Mouse (Mus musculus): ENCODE measurements around the gene Akt1s1. TPM values are rescaled to one million over a fixed set of nuclear protein-coding genes. Genes with fewer than 3 reads are reported as not detected.

Gene Akt1s1
- polyA plus RNA-seq, 1 experiment from 2014 or later = 116 TPM

- under 1% methylated on average over 57 of the region's 57 CpGs for WGBS
These were observed 32.2 kb upstream of the Akt1s1 start, which contains the start of gene Atf5 for GRCm38 (mm10) chr7:44816470-44817021. Gene Atf5 (minus strand): TSS chr7:44816658.

GRCm38 (mm10) chr7:44817441-44817840 lies 31.4 kb upstream of the Akt1s1 start:
- Histone ChIP-seq H3K4me2 (replicated peaks) (peak overlapping the region; percentile 64), H3K4me1 (replicated peaks) (peaks cover 40% of the 10 kb centered on the region), H3K4me3 (replicated peaks) (peak overlapping the region; percentile 71), H3K9me3 (no peaks in the 10 kb centered on the region), H3K27ac (peak overlapping the region; percentile 96), H3K9ac (peak overlapping the region; percentile 86), H3K27me3 (replicated peaks) (no peaks in the 10 kb centered on the region), H3K36me3 (no peaks in the 10 kb centered on the region)
- no peak for ATAC-seq
- 17% methylated on average over 3 of the region's 3 CpGs for WGBS

More at GRCm38 (mm10) chr7:44816470-44817021, 32.2 kb upstream of the Akt1s1 start, which contains the start of gene Atf5:
- ATAC-seq = peak; percentile 60
- Histone ChIP-seq H3K36me3 (0 out of 2 replicates have a peak, but pooled peaks cover 1% of the 10 kb centered on the region), H3K27me3 (replicated peaks) (no peaks in the 10 kb centered on the region), H3K9ac (peak within 1 kb of the TSS; percentile 86), H3K4me1 (replicated peaks) (peaks cover 37% of the 10 kb centered on the region), H3K27ac (peak within 1 kb of the TSS; percentile 96), H3K4me2 (replicated peaks) (peak within 1 kb of the TSS; percentile 64), H3K4me3 (replicated peaks) (peak within 1 kb of the TSS; percentile 71), H3K9me3 (no peaks in the 10 kb centered on the region)

- Histone ChIP-seq H3K27ac (peak overlapping the region; percentile 96), H3K4me1 (replicated peaks) (peaks cover 43% of the 10 kb centered on the region)
- ATAC-seq = no peak
These were observed 30.6 kb upstream of the Akt1s1 start for GRCm38 (mm10) chr7:44818164-44818563.

GRCm38 (mm10) chr7:44818751-44819235 lies 30.0 kb upstream of the Akt1s1 start:
- peak overlapping the region; percentile 64 for H3K4me2 ChIP-seq (replicated peaks)
- no peaks in the 10 kb centered on the region for H3K27me3 ChIP-seq (replicated peaks)
- peak overlapping the region; percentile 42 for H3K9ac ChIP-seq
- H3K4me1 ChIP-seq (replicated peaks) = peaks cover 44% of the 10 kb centered on the region
- no peaks in the 10 kb centered on the region for H3K9me3 ChIP-seq
- H3K27ac ChIP-seq = 0 out of 2 replicates have a peak overlapping the region, but pooled peaks have one; percentile 96
- ATAC-seq = no peak
- H3K36me3 ChIP-seq = no peaks in the 10 kb centered on the region
- H3K4me3 ChIP-seq (replicated peaks) = peak overlapping the region; percentile 71
- 34% methylated on average over 6 of the region's 6 CpGs for WGBS

More at GRCm38 (mm10) chr7:44818164-44818563, 30.6 kb upstream of the Akt1s1 start:
- H3K4me3 ChIP-seq (replicated peaks) = peak overlapping the region; percentile 71
- WGBS = 16% methylated on average over 2 of the region's 2 CpGs
- H3K9me3 ChIP-seq = no peaks in the 10 kb centered on the region
- H3K9ac ChIP-seq = peak overlapping the region; percentile 42; the same call in 1 of the 2 replicates
- H3K36me3 ChIP-seq = no peaks in the 10 kb centered on the region
- peak overlapping the region; percentile 64 for H3K4me2 ChIP-seq (replicated peaks)
- no peaks in the 10 kb centered on the region for H3K27me3 ChIP-seq (replicated peaks)

GRCm38 (mm10) chr7:44819391-44819790 lies 29.4 kb upstream of the Akt1s1 start:
- Histone ChIP-seq H3K9me3 (no peaks in the 10 kb centered on the region), H3K36me3 (no peaks in the 10 kb centered on the region), H3K4me3 (replicated peaks) (peak overlapping the region; percentile 71; the same call in 1 of the 2 replicates), H3K9ac (no peak overlapping the region), H3K4me1 (replicated peaks) (peaks cover 44% of the 10 kb centered on the region), H3K27ac (0 out of 2 replicates have a peak overlapping the region, but pooled peaks have one; percentile 1), H3K4me2 (replicated peaks) (peak overlapping the region; percentile 64), H3K27me3 (replicated peaks) (no peaks in the 10 kb centered on the region)
- ATAC-seq = no peak
- WGBS = 80% methylated on average over 2 of the region's 2 CpGs

GRCm38 (mm10) chr7:44819863-44820262 lies 28.9 kb upstream of the Akt1s1 start:
- ATAC-seq = no peak
- H3K4me3 ChIP-seq (replicated peaks) = no peak overlapping the region
- H3K9ac ChIP-seq = no peak overlapping the region
- no peaks in the 10 kb centered on the region for H3K9me3 ChIP-seq
- peaks cover 42% of the 10 kb centered on the region for H3K4me1 ChIP-seq (replicated peaks)
- H3K36me3 ChIP-seq = no peaks in the 10 kb centered on the region
- 0 out of 2 replicates have a peak overlapping the region, but pooled peaks have one; percentile 1 for H3K27ac ChIP-seq
- 52% methylated on average over 5 of the region's 5 CpGs for WGBS
- H3K4me2 ChIP-seq (replicated peaks) = peak overlapping the region; percentile 64; the same call in 1 of the 2 replicates
- H3K27me3 ChIP-seq (replicated peaks) = no peaks in the 10 kb centered on the region

GRCm38 (mm10) chr7:44820525-44820924 lies 28.3 kb upstream of the Akt1s1 start:
- WGBS = 75% methylated on average over 3 of the region's 3 CpGs
- Histone ChIP-seq H3K4me2 (replicated peaks) (no peak overlapping the region), H3K9me3 (no peaks in the 10 kb centered on the region), H3K4me3 (replicated peaks) (no peak overlapping the region), H3K27ac (no peak overlapping the region), H3K36me3 (peaks cover under 1% of the 10 kb centered on the region; the same call in 1 of the 2 replicates), H3K9ac (no peak overlapping the region), H3K4me1 (replicated peaks) (peaks cover 38% of the 10 kb centered on the region), H3K27me3 (replicated peaks) (no peaks in the 10 kb centered on the region)
- no peak for ATAC-seq

- Histone ChIP-seq H3K36me3 (peaks cover 4% of the 10 kb centered on the region; the same call in 1 of the 2 replicates), H3K9me3 (no peaks in the 10 kb centered on the region), H3K4me2 (replicated peaks) (no peak overlapping the region), H3K9ac (no peak overlapping the region), H3K4me1 (replicated peaks) (peaks cover 38% of the 10 kb centered on the region), H3K27ac (no peak overlapping the region), H3K4me3 (replicated peaks) (no peak overlapping the region), H3K27me3 (replicated peaks) (no peaks in the 10 kb centered on the region)
- WGBS = 84% methylated on average over 7 of the region's 7 CpGs
- no peak for ATAC-seq
These were observed 26.9 kb upstream of the Akt1s1 start for GRCm38 (mm10) chr7:44821666-44822448.

- ATAC-seq = no peak
- Histone ChIP-seq H3K4me2 (replicated peaks) (no peak overlapping the region), H3K27ac (no peak overlapping the region), H3K4me3 (replicated peaks) (no peak overlapping the region), H3K36me3 (peaks cover 4% of the 10 kb centered on the region; the same call in 1 of the 2 replicates), H3K9ac (no peak overlapping the region), H3K9me3 (no peaks in the 10 kb centered on the region), H3K27me3 (replicated peaks) (no peaks in the 10 kb centered on the region), H3K4me1 (replicated peaks) (peaks cover 27% of the 10 kb centered on the region)
- 38% methylated on average over 7 of the region's 7 CpGs for WGBS
These were observed 25.4 kb upstream of the Akt1s1 start for GRCm38 (mm10) chr7:44823409-44823808.

GRCm38 (mm10) chr7:44824872-44825271 lies 23.9 kb upstream of the Akt1s1 start:
- H3K4me1 ChIP-seq (replicated peaks) = peaks cover 14% of the 10 kb centered on the region; the same call in 1 of the 2 replicates
- WGBS = 21% methylated on average over 3 of the region's 3 CpGs
- H3K4me2 ChIP-seq (replicated peaks) = no peak overlapping the region
- no peaks in the 10 kb centered on the region for H3K27me3 ChIP-seq (replicated peaks)
- peaks cover 16% of the 10 kb centered on the region for H3K36me3 ChIP-seq
- H3K9me3 ChIP-seq = no peaks in the 10 kb centered on the region
- no peak overlapping the region for H3K4me3 ChIP-seq (replicated peaks)
- peak; percentile 62 for ATAC-seq
- H3K27ac ChIP-seq = no peak overlapping the region
- H3K9ac ChIP-seq = no peak overlapping the region

- no peak overlapping the region for H3K9ac ChIP-seq
- no peaks in the 10 kb centered on the region for H3K27me3 ChIP-seq (replicated peaks)
- H3K4me3 ChIP-seq (replicated peaks) = no peak overlapping the region
- ATAC-seq = no peak
- H3K4me1 ChIP-seq (replicated peaks) = peaks cover 4% of the 10 kb centered on the region; the same call in 1 of the 2 replicates
- WGBS = 85% methylated on average over 3 of the region's 3 CpGs
- H3K36me3 ChIP-seq = peaks cover 32% of the 10 kb centered on the region
- H3K9me3 ChIP-seq = no peaks in the 10 kb centered on the region
- H3K27ac ChIP-seq = no peak overlapping the region
- H3K4me2 ChIP-seq (replicated peaks) = no peak overlapping the region
These were observed 22.0 kb upstream of the Akt1s1 start for GRCm38 (mm10) chr7:44826771-44827170.

GRCm38 (mm10) chr7:44828706-44829105 lies 20.1 kb upstream of the Akt1s1 start:
- peaks cover 32% of the 10 kb centered on the region for H3K36me3 ChIP-seq
- H3K4me2 ChIP-seq (replicated peaks) = no peak overlapping the region
- H3K4me1 ChIP-seq (replicated peaks) = no peaks in the 10 kb centered on the region
- H3K4me3 ChIP-seq (replicated peaks) = no peak overlapping the region
- H3K9ac ChIP-seq = no peak overlapping the region
- no peaks in the 10 kb centered on the region for H3K9me3 ChIP-seq
- no peak overlapping the region for H3K27ac ChIP-seq
- no peak for ATAC-seq
- WGBS = 90% methylated on average over 5 of the region's 5 CpGs
- no peaks in the 10 kb centered on the region for H3K27me3 ChIP-seq (replicated peaks)
